Mouse (Mus musculus) bone marrow, adult 2 months (tissue): ENCODE results near the gene Tmco1.

Experiments
- CTCF ChIP-seq: fragments of 200-500 bp; IDR thresholded peaks from 2 replicates; pipeline ENCODE4 v1.5.1; 2011; ENCODE audit warnings: low read length, control low read depth; ENCODE audit not compliant: control insufficient read depth, insufficient read depth
- POLR2A ChIP-seq: fragments of 200-500 bp; IDR thresholded peaks from 2 replicates; pipeline ENCODE4 v1.6.1; 2011; ENCODE audit warnings: low read depth, mild to moderate bottlenecking, control low read depth, low read length, borderline replicate concordance; ENCODE audit not compliant: control insufficient read depth

DNA sequence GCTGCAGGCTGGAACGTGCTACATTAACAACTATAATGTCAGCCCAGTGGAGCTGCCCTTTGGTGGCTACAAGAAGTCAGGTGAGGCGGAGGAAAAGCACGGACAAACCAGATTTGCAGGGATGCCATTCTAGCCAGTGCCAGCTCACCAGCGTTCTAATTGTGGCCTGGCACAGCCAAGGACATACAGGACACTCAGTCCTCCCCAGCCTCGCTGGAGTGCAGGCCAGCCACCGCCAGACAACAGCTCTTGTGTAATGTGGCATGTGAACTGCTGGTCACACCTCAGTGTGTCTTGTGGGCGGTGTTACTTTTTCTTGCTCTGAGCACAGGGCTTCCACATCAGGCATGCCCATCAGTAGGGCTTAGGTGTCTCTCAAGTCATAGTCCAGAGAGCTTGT lies 57.6 kb downstream of the Tmco1 start:
- no peak for TF ChIP-seq CTCF
- no peak for TF ChIP-seq POLR2A
